Mouse (Mus musculus) heart, embryonic 14.5 days (tissue): ENCODE data around the gene Trabd2b. TPM values are rescaled to one million over a fixed set of nuclear protein-coding genes. Genes with fewer than 3 reads are reported as not detected.

Source experiments
- ATAC-seq: fragments of 200-750 bp; cut with Nextera tagmentation; 2 replicates; pipeline ENCODE4 v1.8.0; 2017; ENCODE audit warnings: low read depth, moderate TSS enrichment; ENCODE audit not compliant: insufficient number of reproducible peaks, insufficient read depth, low FRiP score
- H3K27ac ChIP-seq, 2 experiments: fragments of 200-500 bp in 1 of 2; fragments of 300-500 bp in 1 of 2; sonication (generic) in 1 of 2; replicated peaks in 1 of 2; 2 replicates each; pipeline ENCODE4 v1.5.1; 2012 to 2014; ENCODE audit warnings: low read depth in 2 of 2, low read length in 2 of 2, control low read depth in 1 of 2, mild to moderate bottlenecking in 1 of 2, mixed read lengths in 1 of 2; ENCODE audit not compliant: control insufficient read depth in 1 of 2, insufficient read depth in 1 of 2
- H3K27me3 ChIP-seq: fragments of 300-500 bp; sonication (generic); 2 replicates; pipeline ENCODE4 v1.6.1; 2014; ENCODE audit warnings: mild to moderate bottlenecking, low read length, control low read depth; ENCODE audit not compliant: control insufficient read depth, insufficient read depth
- H3K36me3 ChIP-seq: fragments of 300-500 bp; sonication (generic); 2 replicates; pipeline ENCODE4 v1.6.1; 2014; ENCODE audit warnings: mild to moderate bottlenecking, control low read depth, low read length, mixed read lengths; ENCODE audit not compliant: control insufficient read depth, insufficient read depth
- H3K4me1 ChIP-seq, 2 experiments: fragments of 200-500 bp in 1 of 2; fragments of 300-500 bp in 1 of 2; sonication (generic) in 1 of 2; 2 replicates each; pipeline ENCODE4 v1.6.1; 2012 to 2014; ENCODE audit warnings: low read length in 2 of 2, control low read depth in 1 of 2, mixed read lengths in 1 of 2; ENCODE audit not compliant: control insufficient read depth in 2 of 2, insufficient read depth in 2 of 2
- H3K4me2 ChIP-seq: fragments of 300-500 bp; sonication (generic); 2 replicates; pipeline ENCODE4 v1.6.1; 2014; ENCODE audit warnings: mild to moderate bottlenecking, low read length
- H3K4me3 ChIP-seq, 2 experiments: fragments of 200-500 bp in 1 of 2; fragments of 300-500 bp in 1 of 2; sonication (generic) in 1 of 2; 2 replicates each; pipeline ENCODE4 v1.5.1; 2012 to 2014; ENCODE audit warnings: low read length in 2 of 2, mild to moderate bottlenecking in 2 of 2, control low read depth in 1 of 2, low read depth in 1 of 2, moderate library complexity in 1 of 2; ENCODE audit not compliant: control insufficient read depth in 1 of 2, insufficient read depth in 1 of 2
- H3K9ac ChIP-seq: fragments of 300-500 bp; sonication (generic); 2 replicates; pipeline ENCODE4 v1.6.1; 2014; ENCODE audit warnings: mild to moderate bottlenecking, low read length
- H3K9me3 ChIP-seq: fragments of 300-500 bp; sonication (generic); 2 replicates; pipeline ENCODE4 v1.6.1; 2016; ENCODE audit warnings: low read length, control low read depth; ENCODE audit not compliant: control insufficient read depth
- WGBS: fragments of 180-500 bp; shearing (Covaris S2); extraction: QIAGEN DNeasy Blood & Tissue Kit; methylation state at CpG from one replicate; pipeline ENCODE4 v1.1.7; 2014; 5-methylcytosine and 5-hydroxymethylcytosine counted together
- polyA plus RNA-seq: library from polyadenylated mRNA; unstranded; fragments of >200 nt; fragmentation: Nextera tagmentation; extraction: Ambion mirVana; gene quantifications from 2 replicates; pipeline ENCODE4 v1.2.1, GENCODE M21; 2014

Gene Trabd2b
- polyA plus RNA-seq, 1 experiment from 2014 or later = 2.7 TPM

DNA sequence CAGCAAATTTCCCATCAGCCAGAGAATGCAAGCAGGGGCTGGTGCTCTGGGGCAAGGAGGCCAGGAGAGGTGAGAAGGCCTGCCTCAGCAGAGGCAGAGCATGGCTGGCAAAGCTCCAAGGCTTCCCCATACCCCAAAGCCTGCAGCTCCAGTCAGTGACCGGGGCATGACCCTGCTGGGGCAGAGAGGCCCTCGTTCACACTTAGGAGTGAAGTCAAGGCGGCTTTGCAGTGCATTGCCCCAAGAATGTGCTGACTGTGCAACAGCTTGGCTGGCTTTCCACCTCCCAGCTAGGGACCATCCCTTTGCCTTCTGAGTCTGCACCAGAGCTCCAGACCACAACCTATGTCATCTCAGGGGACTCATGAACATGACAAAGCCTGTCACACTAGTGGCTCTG is 152.0 kb downstream of the Trabd2b start:
- 0 out of 2 replicates have a peak, but pooled peaks cover 4% of the 10 kb centered on the region for H3K27me3 ChIP-seq
- H3K27ac ChIP-seq = no peak overlapping the region
- 11% methylated on average over 3 of the region's 3 CpGs for WGBS
- no peak overlapping the region for H3K4me3 ChIP-seq
- no peak for ATAC-seq
- H3K4me2 ChIP-seq = no peak overlapping the region
- no peaks in the 10 kb centered on the region for H3K9me3 ChIP-seq
- no peaks in the 10 kb centered on the region for H3K36me3 ChIP-seq
- peaks cover 36 to 41% of the 10 kb centered on the region in 2 experiments for H3K4me1 ChIP-seq
- no peak overlapping the region for H3K9ac ChIP-seq

DNA sequence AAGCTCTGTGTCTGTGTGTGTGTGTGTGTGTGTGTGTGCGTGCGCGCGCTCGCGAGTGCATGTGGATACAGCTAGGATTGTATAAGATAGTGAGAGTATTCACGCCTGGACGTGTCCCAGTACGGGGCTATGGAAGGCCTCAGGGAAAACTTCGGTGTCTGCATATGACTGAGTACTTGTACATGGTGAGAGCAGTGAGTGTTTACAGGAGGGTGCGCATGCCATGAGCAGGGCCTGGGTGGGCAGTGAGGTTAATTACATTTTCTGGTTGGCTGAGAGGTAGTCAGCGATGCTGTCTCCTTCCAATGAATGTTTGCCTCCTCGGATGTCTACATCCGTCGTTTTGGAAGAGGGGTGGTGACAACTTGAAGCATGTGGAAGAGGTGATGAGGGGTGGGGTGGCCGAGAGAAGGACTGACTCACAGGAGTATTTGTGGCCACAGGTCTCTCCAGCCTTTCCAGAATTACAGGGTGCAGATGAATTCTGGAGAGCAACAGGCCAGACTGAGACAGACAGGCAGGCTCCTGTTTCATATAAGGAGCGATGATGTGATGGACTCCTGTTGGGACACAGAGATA is 154.2 kb downstream of the Trabd2b start:
- Histone ChIP-seq H3K4me1 (peaks cover 40 to 41% of the 10 kb centered on the region in 2 experiments), H3K27me3 (0 out of 2 replicates have a peak, but pooled peaks cover 8% of the 10 kb centered on the region), H3K27ac (peak overlapping the region in 1 of 2 experiments; percentile 1; a peak in 3 of 4 replicates), H3K4me2 (no peak overlapping the region), H3K9ac (no peak overlapping the region), H3K36me3 (no peaks in the 10 kb centered on the region), H3K4me3 (no peak overlapping the region), H3K9me3 (no peaks in the 10 kb centered on the region)
- 42% methylated on average over 17 of the region's 17 CpGs for WGBS
- peak; percentile 62 for ATAC-seq

DNA sequence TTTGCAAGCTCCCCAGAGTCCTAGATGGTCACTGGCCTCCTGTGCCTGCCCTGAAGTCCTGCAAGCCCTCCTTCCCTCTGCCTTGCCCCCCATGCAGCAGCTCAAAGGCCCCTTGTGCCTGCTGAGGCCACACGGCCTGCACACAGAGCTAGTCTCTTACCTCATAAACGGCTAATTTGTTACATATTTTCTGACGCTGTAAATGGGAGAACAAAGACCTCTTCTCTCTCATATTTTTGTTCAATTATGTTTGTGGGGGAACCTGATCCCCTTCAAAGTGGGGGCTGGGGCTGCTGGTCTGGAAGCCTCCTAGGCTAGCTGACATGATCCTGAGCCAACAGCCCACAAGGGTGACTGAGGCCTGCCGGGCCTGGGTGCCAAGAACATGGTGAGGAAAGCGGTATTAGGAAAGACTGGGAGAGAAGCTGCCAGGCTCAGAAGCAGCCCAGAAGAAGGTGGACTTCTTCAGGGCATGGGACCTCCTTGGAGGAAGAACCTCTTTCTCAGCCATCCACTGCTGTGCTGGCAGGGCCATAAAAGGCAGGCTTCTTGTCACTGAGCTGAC is 157.7 kb downstream of the Trabd2b start:
- no peak overlapping the region for H3K9ac ChIP-seq
- 73% methylated on average over 5 of the region's 5 CpGs for WGBS
- H3K4me2 ChIP-seq = no peak overlapping the region
- peaks cover 15 to 18% of the 10 kb centered on the region in 2 experiments for H3K4me1 ChIP-seq
- H3K27me3 ChIP-seq = peaks cover 19% of the 10 kb centered on the region; the same call in 1 of the 2 replicates
- H3K36me3 ChIP-seq = no peaks in the 10 kb centered on the region
- no peak overlapping the region for H3K27ac ChIP-seq
- no peak for ATAC-seq
- no peak overlapping the region for H3K4me3 ChIP-seq
- H3K9me3 ChIP-seq = no peaks in the 10 kb centered on the region

DNA sequence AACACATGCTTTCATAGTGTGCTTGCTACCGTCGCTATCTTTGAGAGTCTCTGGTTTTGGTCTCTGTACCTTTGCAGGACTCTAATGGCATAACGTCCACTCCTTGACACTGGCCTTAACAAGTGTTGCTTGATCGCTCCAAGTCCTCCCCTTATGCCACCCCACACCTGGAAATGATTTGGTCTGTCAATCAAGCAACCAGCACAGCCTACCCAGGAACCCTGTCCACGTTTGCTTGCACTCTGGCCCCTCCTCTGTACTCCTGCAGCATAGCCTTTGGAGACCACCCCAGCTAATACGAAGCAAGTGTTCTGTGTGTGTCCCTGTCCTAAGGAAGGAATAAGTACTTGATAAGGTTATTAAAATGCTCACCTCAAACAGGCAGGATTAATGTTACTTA is 161.1 kb downstream of the Trabd2b start:
- Histone ChIP-seq H3K9ac (no peak overlapping the region), H3K4me1 (peaks cover 0 to 3% of the 10 kb centered on the region in 2 experiments; a peak in 1 of 4 replicates), H3K27ac (no peak overlapping the region), H3K9me3 (no peaks in the 10 kb centered on the region), H3K27me3 (peaks cover 19% of the 10 kb centered on the region; the same call in 1 of the 2 replicates), H3K4me2 (no peak overlapping the region), H3K4me3 (no peak overlapping the region), H3K36me3 (no peaks in the 10 kb centered on the region)
- no peak for ATAC-seq
- 70% methylated on average over 6 of the region's 6 CpGs for WGBS

DNA sequence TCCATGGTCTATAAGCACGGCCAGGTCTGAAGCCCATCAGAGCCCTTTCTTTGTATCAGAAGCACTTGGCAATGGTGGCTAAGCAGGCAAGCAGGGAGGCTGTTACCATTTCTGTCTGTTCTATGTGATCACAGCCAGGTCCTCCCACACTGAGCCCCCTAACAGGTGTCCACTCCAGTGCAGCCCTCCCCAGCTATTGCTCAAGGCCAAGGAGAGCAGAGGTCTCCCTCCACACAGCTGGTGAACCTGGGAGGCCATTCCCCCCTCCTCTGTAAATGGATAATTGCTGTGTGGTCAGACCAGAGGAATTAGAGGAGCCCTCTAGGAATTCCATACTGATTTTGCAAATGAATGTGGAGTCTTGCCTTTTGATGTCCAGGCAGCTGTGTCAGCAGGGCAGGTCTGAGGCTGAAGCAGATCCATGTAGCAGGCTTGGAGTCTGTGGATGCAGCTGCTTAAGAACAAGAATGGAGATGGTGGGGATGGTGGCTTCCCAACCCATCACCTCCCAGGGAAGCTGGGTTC is 161.6 kb downstream of the Trabd2b start:
- no peak for ATAC-seq
- no peaks in the 10 kb centered on the region for H3K36me3 ChIP-seq
- peaks cover 18% of the 10 kb centered on the region; the same call in 1 of the 2 replicates for H3K27me3 ChIP-seq
- 83% methylated on average over 1 of the region's 1 CpGs for WGBS
- H3K27ac ChIP-seq = no peak overlapping the region
- no peak overlapping the region for H3K4me2 ChIP-seq
- H3K9ac ChIP-seq = no peak overlapping the region
- no peak overlapping the region for H3K4me3 ChIP-seq
- H3K9me3 ChIP-seq = no peaks in the 10 kb centered on the region
- H3K4me1 ChIP-seq = peaks cover 0 to 3% of the 10 kb centered on the region in 2 experiments; a peak in 1 of 4 replicates

DNA sequence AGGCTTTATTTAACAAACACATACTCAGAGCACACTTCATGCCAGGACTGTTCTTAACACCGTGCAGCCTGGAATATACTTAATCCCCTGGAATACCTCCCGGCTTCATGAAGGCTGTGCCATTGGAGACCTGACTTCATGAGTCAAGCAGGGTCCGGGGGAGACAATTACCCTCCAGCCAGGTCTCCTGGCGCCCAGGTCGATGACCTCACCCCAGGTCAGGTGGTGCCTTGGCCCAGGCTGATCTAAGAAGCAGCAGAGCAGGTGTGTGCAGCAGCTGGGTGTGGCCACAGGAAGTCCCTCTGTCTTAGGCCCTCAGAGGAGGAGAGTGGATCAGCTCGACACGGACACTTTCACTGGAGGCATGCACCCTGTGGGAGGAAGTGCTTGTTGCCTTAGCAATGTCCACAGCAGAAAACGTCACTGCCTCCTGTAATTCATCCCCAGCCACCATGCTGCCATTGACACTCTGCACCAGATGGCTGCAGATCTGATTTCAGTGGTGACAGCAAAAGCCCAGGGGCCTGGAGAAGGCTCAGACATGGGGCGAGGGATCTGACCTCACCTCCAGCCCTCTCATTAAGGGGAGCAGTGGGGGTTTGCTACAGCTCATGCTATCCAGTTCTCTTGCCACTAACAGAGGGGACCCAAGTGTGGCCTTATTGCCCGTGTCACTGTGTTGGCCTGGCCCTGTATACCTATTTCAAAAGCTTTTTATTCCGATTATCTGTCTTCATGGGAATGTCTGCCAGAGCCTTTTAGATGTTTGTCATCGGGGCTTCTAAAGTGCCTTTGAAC is 171.8 kb downstream of the Trabd2b start:
- H3K9me3 ChIP-seq = no peaks in the 10 kb centered on the region
- H3K27ac ChIP-seq = no peak overlapping the region
- WGBS = 39% methylated on average over 12 of the region's 12 CpGs
- H3K4me3 ChIP-seq = no peak overlapping the region
- H3K36me3 ChIP-seq = no peaks in the 10 kb centered on the region
- no peak overlapping the region for H3K9ac ChIP-seq
- no peaks in the 10 kb centered on the region for H3K27me3 ChIP-seq
- ATAC-seq = peak; percentile 41; the same call in 1 of the 2 replicates
- H3K4me1 ChIP-seq = peaks cover 12 to 14% of the 10 kb centered on the region in 2 experiments
- no peak overlapping the region for H3K4me2 ChIP-seq

DNA sequence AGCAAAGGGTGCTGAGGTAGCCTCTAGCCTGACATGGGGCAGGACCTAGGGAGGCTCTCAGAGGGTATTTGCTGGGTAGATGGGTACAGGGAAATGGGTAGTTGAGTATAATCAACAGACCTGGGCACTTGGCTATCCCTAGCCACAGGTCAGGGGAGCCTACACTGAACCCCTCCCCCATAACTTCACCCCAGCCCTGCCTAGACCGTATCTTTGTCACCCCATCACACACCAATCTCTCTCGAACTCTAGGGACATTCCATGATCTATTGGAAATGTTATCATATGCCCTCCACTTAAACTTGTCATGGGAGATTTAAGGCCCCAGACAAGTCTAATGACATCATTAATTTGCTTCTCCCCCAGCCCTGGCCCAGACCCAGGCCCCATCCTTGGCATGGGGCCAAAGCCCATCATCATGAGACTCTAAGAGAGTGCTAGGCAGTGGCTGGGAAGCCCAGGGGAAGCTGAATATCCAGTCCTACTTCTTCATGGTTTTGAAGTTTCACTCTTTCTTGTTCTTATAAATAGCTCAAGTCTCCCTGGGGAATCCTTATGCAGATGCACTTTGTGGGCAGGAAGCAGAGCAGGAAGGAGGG is 177.1 kb downstream of the Trabd2b start:
- 42% methylated on average over 2 of the region's 2 CpGs for WGBS
- no peak overlapping the region for H3K9ac ChIP-seq
- H3K36me3 ChIP-seq = no peaks in the 10 kb centered on the region
- no peak for ATAC-seq
- H3K4me2 ChIP-seq = no peak overlapping the region
- H3K9me3 ChIP-seq = no peaks in the 10 kb centered on the region
- peaks cover 19% of the 10 kb centered on the region; the same call in 1 of the 2 replicates for H3K27me3 ChIP-seq
- no peak overlapping the region for H3K4me3 ChIP-seq
- H3K4me1 ChIP-seq = peaks cover 14 to 23% of the 10 kb centered on the region in 2 experiments
- no peak overlapping the region for H3K27ac ChIP-seq
